Mouse (Mus musculus): ENCODE measurements at regions not wholly inside any gene's neighbourhood (a gene's known extent, or its start where the extent isn't known, plus 50 kb on each side); places are given as distances from the start of the nearest gene placed in this dataset.

GRCm38 (mm10) chr10:19291474-19291873 lies 64.9 kb upstream of the Olig3 start:
- TF ChIP-seq CTCF (IDR thresholded peaks at IDR 0.05; ENCODE audit: low read depth): no peak
- TF ChIP-seq EP300 (IDR thresholded peaks at IDR 0.05; ENCODE audit: low read depth): no peak
